Mouse (Mus musculus) large intestine, adult 2 months (tissue): ENCODE data around the gene Pnpla1. TPM values are rescaled to one million over a fixed set of nuclear protein-coding genes. Genes with fewer than 3 reads are reported as not detected.

Experiments used
- polyA plus RNA-seq: library from polyadenylated mRNA; depleted of rRNA; stranded (reverse); fragments of >200 nt; gene quantifications from 2 replicates; pipeline ENCODE4 v1.2.3, GENCODE M21; 2012; rRNA removed

Gene Pnpla1
- polyA plus RNA-seq, 1 experiment, result 1.0 TPM

Other genes starting within 250 kb of the Pnpla1 start
- 26.6 and 38.3 TPM in 2 replicates for gene Srpk1, start 235.7 kb upstream of the Pnpla1 start, polyA plus RNA-seq
- 0.14 and 0.52 TPM in 2 replicates for gene Slc26a8, start 168.2 kb upstream of the Pnpla1 start, polyA plus RNA-seq
- gene Mapk14, start 167.1 kb upstream of the Pnpla1 start, polyA plus RNA-seq, result 49.0 and 62.1 TPM in 2 replicates
- 0.26 and 0.44 TPM in 2 replicates for gene AC170998.1, start 132.3 kb upstream of the Pnpla1 start, polyA plus RNA-seq
- 387 and 424 TPM in 2 replicates for gene Mapk13, start 89.1 kb upstream of the Pnpla1 start, polyA plus RNA-seq
- 71.3 and 102 TPM in 2 replicates for gene Brpf3, start 57.3 kb upstream of the Pnpla1 start, polyA plus RNA-seq
- gene 4930539E08Rik, start 56.9 kb downstream of the Pnpla1 start, polyA plus RNA-seq, result 31.1 and 47.3 TPM in 2 replicates
- gene Pxt1, start 85.4 kb downstream of the Pnpla1 start, polyA plus RNA-seq, result 0.11 and 0.14 TPM in 2 replicates
- 17.6 and 22.5 TPM in 2 replicates for gene Kctd20, start 93.5 kb downstream of the Pnpla1 start, polyA plus RNA-seq
- gene Stk38, start 149.6 kb downstream of the Pnpla1 start, polyA plus RNA-seq, result 64.2 and 84.2 TPM in 2 replicates
- gene Srsf3, start 174.2 kb downstream of the Pnpla1 start, polyA plus RNA-seq, result 65.1 and 112 TPM in 2 replicates
- 197 and 230 TPM in 2 replicates for gene Cdkn1a, start 232.6 kb downstream of the Pnpla1 start, polyA plus RNA-seq